8 mouse cellular contexts compared by ENCODE assay signal in genomic region chr8:86745221-86745934, GRCm38 (mm10). TPM values are rescaled to one million over a fixed set of nuclear protein-coding genes. Genes with fewer than 3 reads are reported as not detected.
A peak's percentile ranks its signal among the peaks of the same experiment; 100 is the strongest.
DNase-seq lines count a peak whose midpoint lies in the region; ATAC-seq lines count a peak whose summit lies in the region.

Gene Gm10638 (plus strand): TSS chr8:86745699.
Gene Siah1a (minus strand): TSS chr8:86745934.

- H3K9ac ChIP-seq in hindbrain, embryonic 12.5 days: peak within 1 kb of the TSS; percentile 99

- H3K4me1 ChIP-seq in hindbrain, embryonic 12.5 days: peaks cover 25% of the 10 kb centered on the region

- no peaks in the 10 kb centered on the region for H3K9me3 ChIP-seq in hindbrain, embryonic 12.5 days (replicated peaks)

- peak within 1 kb of the TSS; percentile 85 for H3K4me3 ChIP-seq in hindbrain, embryonic 12.5 days

- peak; percentile 85 for ATAC-seq in hindbrain, embryonic 12.5 days (ENCODE audit: low FRiP score)

- H3K27me3 ChIP-seq in hindbrain, embryonic 12.5 days: no peaks in the 10 kb centered on the region

- peak; percentile 77 for DNase-seq in NIH3T3 (ENCODE audit: low read depth)
- DNase-seq in cerebellum, adult 9-11 months: peak; percentile 71
- DNase-seq in frontal cortex, postnatal 10 days (ENCODE audit: low spot score in 2 of 2): peak; percentile 39 to 60
- DNase-seq in layer of hippocampus, postnatal 36 days: peak; percentile 68 to 73
- peak; percentile 54 for DNase-seq in lung, postnatal 25 days (ENCODE audit: low spot score)
- peak; percentile 72 for DNase-seq in ovary, postnatal 36 days (ENCODE audit: low spot score)
- DNase-seq in thymus, postnatal 36 days: peak; percentile 64 to 65

- peak within 1 kb of the TSS; percentile 86 for H3K4me2 ChIP-seq in hindbrain, embryonic 12.5 days (replicated peaks)

- H3K27ac ChIP-seq in hindbrain, embryonic 12.5 days: peak within 1 kb of the TSS; percentile 97

- no peaks in the 10 kb centered on the region for H3K36me3 ChIP-seq in hindbrain, embryonic 12.5 days

- WGBS in hindbrain, embryonic 12.5 days: under 1% methylated on average over 44 of the region's 88 CpGs

RNA-seq across cellular contexts. Expression of gene Gm10638, which starts in this region (rescaled TPM):
- polyA plus RNA-seq in hindbrain, embryonic 12.5 days (2016; fragmentation: Nextera tagmentation; extraction: Ambion mirVana): 10.6 TPM in 2 replicates
- total RNA-seq in layer of hippocampus, postnatal 36 days (2021): 1 to 10 TPM; 2.9 to 3.9 TPM

RNA-seq across cellular contexts. Expression of gene Siah1a, which starts in this region (rescaled TPM):
- polyA plus RNA-seq in hindbrain, embryonic 12.5 days (2016; fragmentation: Nextera tagmentation; extraction: Ambion mirVana): 87.8 and 92.0 TPM in 2 replicates
- 10 to 100 TPM; 31.6 to 34.0 TPM for total RNA-seq in layer of hippocampus, postnatal 36 days (2021)

Comparison
In these comparisons a context has a peak if more than half of its experiments do, and no peak if none do; other contexts are left out.
1. Peak in every context shown above with its lines: DNase-seq, ATAC-seq, H3K4me3 ChIP-seq and H3K27ac ChIP-seq.